Mouse (Mus musculus): ENCODE measurements at regions not wholly inside any gene's neighbourhood (a gene's known extent, or its start where the extent isn't known, plus 50 kb on each side); places are given as distances from the start of the nearest gene placed in this dataset.

GRCm38 (mm10) chr17:80824261-80824660, 96.0 kb upstream of the Map4k3 start:
- Histone ChIP-seq H3K4me3 (ENCODE audit: low read depth, low read length) (no peak overlapping the region), H3K36me3 (ENCODE audit: control insufficient read depth, insufficient read depth, low read length) (no peaks in the 10 kb centered on the region), H3K9ac (ENCODE audit: low read depth, low read length) (no peak overlapping the region), H3K4me1 (ENCODE audit: control insufficient read depth, insufficient read depth, low read length) (0 out of 2 replicates have a peak, but pooled peaks cover 2% of the 10 kb centered on the region), H3K27me3 (ENCODE audit: control insufficient read depth, insufficient read depth, low read depth, low read length) (no peaks in the 10 kb centered on the region), H3K4me2 (ENCODE audit: low read length) (no peak overlapping the region), H3K9me3 (replicated peaks; ENCODE audit: control insufficient read depth, low read length, poor library complexity, severe bottlenecking) (no peaks in the 10 kb centered on the region), H3K27ac (ENCODE audit: low read length) (no peak overlapping the region)
- ATAC-seq, result no peak
- 88% methylated on average over 2 of the region's 2 CpGs for WGBS

- no peak for ATAC-seq
Observed at GRCm38 (mm10) chr17:80820888-80821287, 92.6 kb upstream of the Map4k3 start.

GRCm38 (mm10) chr17:80818477-80819028, 90.3 kb upstream of the Map4k3 start:
- no peak for ATAC-seq

More at GRCm38 (mm10) chr17:80820888-80821287, 92.6 kb upstream of the Map4k3 start:
- no peak overlapping the region for H3K4me3 ChIP-seq (ENCODE audit: low read depth, low read length)
- H3K27ac ChIP-seq (ENCODE audit: low read length), result no peak overlapping the region
- H3K9me3 ChIP-seq (replicated peaks; ENCODE audit: control insufficient read depth, low read length, poor library complexity, severe bottlenecking), result no peaks in the 10 kb centered on the region
- WGBS, result 49% methylated on average over 8 of the region's 8 CpGs
- H3K36me3 ChIP-seq (ENCODE audit: control insufficient read depth, insufficient read depth, low read length), result no peaks in the 10 kb centered on the region
- H3K27me3 ChIP-seq (ENCODE audit: control insufficient read depth, insufficient read depth, low read depth, low read length), result no peaks in the 10 kb centered on the region
- no peak overlapping the region for H3K9ac ChIP-seq (ENCODE audit: low read depth, low read length)
- no peak overlapping the region for H3K4me2 ChIP-seq (ENCODE audit: low read length)
- 0 out of 2 replicates have a peak, but pooled peaks cover under 1% of the 10 kb centered on the region for H3K4me1 ChIP-seq (ENCODE audit: control insufficient read depth, insufficient read depth, low read length)

GRCm38 (mm10) chr17:80815747-80816146, 87.5 kb upstream of the Map4k3 start:
- no peak for ATAC-seq
- 82% methylated on average over 4 of the region's 4 CpGs for WGBS
- no peak overlapping the region for H3K27ac ChIP-seq (ENCODE audit: low read length)

More at GRCm38 (mm10) chr17:80818477-80819028, 90.3 kb upstream of the Map4k3 start:
- 73% methylated on average over 9 of the region's 9 CpGs for WGBS
- Histone ChIP-seq H3K27ac (ENCODE audit: low read length) (no peak overlapping the region), H3K4me1 (ENCODE audit: control insufficient read depth, insufficient read depth, low read length) (no peaks in the 10 kb centered on the region), H3K27me3 (ENCODE audit: control insufficient read depth, insufficient read depth, low read depth, low read length) (no peaks in the 10 kb centered on the region), H3K9me3 (replicated peaks; ENCODE audit: control insufficient read depth, low read length, poor library complexity, severe bottlenecking) (no peaks in the 10 kb centered on the region), H3K36me3 (ENCODE audit: control insufficient read depth, insufficient read depth, low read length) (no peaks in the 10 kb centered on the region), H3K4me2 (ENCODE audit: low read length) (no peak overlapping the region), H3K9ac (ENCODE audit: low read depth, low read length) (no peak overlapping the region), H3K4me3 (ENCODE audit: low read depth, low read length) (no peak overlapping the region)

GRCm38 (mm10) chr17:80813194-80813593, 84.9 kb upstream of the Map4k3 start:
- no peak for ATAC-seq

More at GRCm38 (mm10) chr17:80815747-80816146, 87.5 kb upstream of the Map4k3 start:
- Histone ChIP-seq H3K27me3 (ENCODE audit: control insufficient read depth, insufficient read depth, low read depth, low read length) (no peaks in the 10 kb centered on the region), H3K4me3 (ENCODE audit: low read depth, low read length) (no peak overlapping the region), H3K4me2 (ENCODE audit: low read length) (no peak overlapping the region), H3K9me3 (replicated peaks; ENCODE audit: control insufficient read depth, low read length, poor library complexity, severe bottlenecking) (no peaks in the 10 kb centered on the region), H3K9ac (ENCODE audit: low read depth, low read length) (no peak overlapping the region), H3K4me1 (ENCODE audit: control insufficient read depth, insufficient read depth, low read length) (no peaks in the 10 kb centered on the region), H3K36me3 (ENCODE audit: control insufficient read depth, insufficient read depth, low read length) (no peaks in the 10 kb centered on the region)

GRCm38 (mm10) chr17:80809275-80809674, 81.0 kb upstream of the Map4k3 start:
- no peaks in the 10 kb centered on the region for H3K27me3 ChIP-seq (ENCODE audit: control insufficient read depth, insufficient read depth, low read depth, low read length)
- H3K4me2 ChIP-seq (ENCODE audit: low read length), result no peak overlapping the region
- no peaks in the 10 kb centered on the region for H3K9me3 ChIP-seq (replicated peaks; ENCODE audit: control insufficient read depth, low read length, poor library complexity, severe bottlenecking)
- H3K27ac ChIP-seq (ENCODE audit: low read length), result no peak overlapping the region
- no peaks in the 10 kb centered on the region for H3K4me1 ChIP-seq (ENCODE audit: control insufficient read depth, insufficient read depth, low read length)
- 72% methylated on average over 5 of the region's 5 CpGs for WGBS
- no peak overlapping the region for H3K4me3 ChIP-seq (ENCODE audit: low read depth, low read length)
- H3K9ac ChIP-seq (ENCODE audit: low read depth, low read length), result no peak overlapping the region
- H3K36me3 ChIP-seq (ENCODE audit: control insufficient read depth, insufficient read depth, low read length), result no peaks in the 10 kb centered on the region
- no peak for ATAC-seq

More at GRCm38 (mm10) chr17:80813194-80813593, 84.9 kb upstream of the Map4k3 start:
- WGBS, result 94% methylated on average over 10 of the region's 10 CpGs
- Histone ChIP-seq H3K4me1 (ENCODE audit: control insufficient read depth, insufficient read depth, low read length) (no peaks in the 10 kb centered on the region), H3K9me3 (replicated peaks; ENCODE audit: control insufficient read depth, low read length, poor library complexity, severe bottlenecking) (no peaks in the 10 kb centered on the region), H3K27ac (ENCODE audit: low read length) (no peak overlapping the region), H3K4me3 (ENCODE audit: low read depth, low read length) (no peak overlapping the region), H3K36me3 (ENCODE audit: control insufficient read depth, insufficient read depth, low read length) (no peaks in the 10 kb centered on the region), H3K4me2 (ENCODE audit: low read length) (no peak overlapping the region), H3K27me3 (ENCODE audit: control insufficient read depth, insufficient read depth, low read depth, low read length) (no peaks in the 10 kb centered on the region), H3K9ac (ENCODE audit: low read depth, low read length) (no peak overlapping the region)

GRCm38 (mm10) chr17:80808069-80808468, 79.8 kb upstream of the Map4k3 start:
- no peaks in the 10 kb centered on the region for H3K4me1 ChIP-seq (ENCODE audit: control insufficient read depth, insufficient read depth, low read length)
- no peak overlapping the region for H3K9ac ChIP-seq (ENCODE audit: low read depth, low read length)
- H3K4me2 ChIP-seq (ENCODE audit: low read length), result no peak overlapping the region
- no peaks in the 10 kb centered on the region for H3K27me3 ChIP-seq (ENCODE audit: control insufficient read depth, insufficient read depth, low read depth, low read length)
- no peaks in the 10 kb centered on the region for H3K9me3 ChIP-seq (replicated peaks; ENCODE audit: control insufficient read depth, low read length, poor library complexity, severe bottlenecking)
- H3K36me3 ChIP-seq (ENCODE audit: control insufficient read depth, insufficient read depth, low read length), result no peaks in the 10 kb centered on the region
- no peak for ATAC-seq
- WGBS, result 73% methylated on average over 10 of the region's 10 CpGs
- H3K27ac ChIP-seq (ENCODE audit: low read length), result no peak overlapping the region
- H3K4me3 ChIP-seq (ENCODE audit: low read depth, low read length), result no peak overlapping the region

- no peak overlapping the region for H3K4me2 ChIP-seq (ENCODE audit: low read length)
- no peak overlapping the region for H3K27ac ChIP-seq (ENCODE audit: low read length)
- H3K4me1 ChIP-seq (ENCODE audit: control insufficient read depth, insufficient read depth, low read length), result peaks cover 4% of the 10 kb centered on the region
- WGBS, result 92% methylated on average over 8 of the region's 8 CpGs
- H3K4me3 ChIP-seq (ENCODE audit: low read depth, low read length), result no peak overlapping the region
- no peaks in the 10 kb centered on the region for H3K27me3 ChIP-seq (ENCODE audit: control insufficient read depth, insufficient read depth, low read depth, low read length)
- no peak overlapping the region for H3K9ac ChIP-seq (ENCODE audit: low read depth, low read length)
- no peak for ATAC-seq
- H3K9me3 ChIP-seq (replicated peaks; ENCODE audit: control insufficient read depth, low read length, poor library complexity, severe bottlenecking), result no peaks in the 10 kb centered on the region
- H3K36me3 ChIP-seq (ENCODE audit: control insufficient read depth, insufficient read depth, low read length), result no peaks in the 10 kb centered on the region
Observed at GRCm38 (mm10) chr17:80803361-80803915, 75.2 kb upstream of the Map4k3 start.

- 64% methylated on average over 10 of the region's 10 CpGs for WGBS
- no peaks in the 10 kb centered on the region for H3K27me3 ChIP-seq (ENCODE audit: control insufficient read depth, insufficient read depth, low read depth, low read length)
- no peaks in the 10 kb centered on the region for H3K9me3 ChIP-seq (replicated peaks; ENCODE audit: control insufficient read depth, low read length, poor library complexity, severe bottlenecking)
- no peak overlapping the region for H3K4me3 ChIP-seq (ENCODE audit: low read depth, low read length)
- no peaks in the 10 kb centered on the region for H3K36me3 ChIP-seq (ENCODE audit: control insufficient read depth, insufficient read depth, low read length)
- no peak overlapping the region for H3K4me2 ChIP-seq (ENCODE audit: low read length)
- no peak overlapping the region for H3K9ac ChIP-seq (ENCODE audit: low read depth, low read length)
- no peak for ATAC-seq
- H3K4me1 ChIP-seq (ENCODE audit: control insufficient read depth, insufficient read depth, low read length), result peaks cover 4% of the 10 kb centered on the region
- H3K27ac ChIP-seq (ENCODE audit: low read length), result no peak overlapping the region
Observed at GRCm38 (mm10) chr17:80802622-80803021, 74.3 kb upstream of the Map4k3 start.
